Mouse (Mus musculus): ENCODE data around the gene Nol12.

DNA sequence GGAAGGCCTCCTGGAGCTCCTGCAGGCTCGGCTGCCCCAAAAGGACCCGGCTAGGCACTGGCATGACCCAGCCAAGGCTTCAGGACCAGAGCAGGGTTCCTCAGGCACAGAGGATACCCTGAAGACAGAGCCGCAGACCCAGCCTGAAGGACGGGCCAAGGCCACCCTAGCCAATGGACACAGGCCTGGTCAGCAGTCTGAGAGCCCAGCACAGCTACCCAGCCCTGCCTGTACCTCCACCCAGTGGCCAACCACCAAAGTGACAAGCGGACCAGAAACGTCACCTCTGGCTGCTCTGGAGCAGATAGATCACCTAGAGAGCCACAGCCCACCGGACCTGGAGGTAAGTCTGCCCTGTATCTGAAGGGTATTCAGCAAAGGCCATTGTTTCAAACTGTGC, 39.2 kb downstream of the Nol12 start:
- no peak for TF ChIP-seq CTCF (IDR thresholded peaks at IDR 0.05; ENCODE audit: extremely low read depth, insufficient read length, insufficient replicate concordance, low read depth, low read length)
- no peak for TF ChIP-seq POLR2A (IDR thresholded peaks at IDR 0.05; ENCODE audit: low read depth, low read length)
